Mouse (Mus musculus) intestine, embryonic 16.5 days (tissue): ENCODE results near the gene Pcca. TPM values are rescaled to one million over a fixed set of nuclear protein-coding genes. Genes with fewer than 3 reads are reported as not detected.
"Not testable (repeated sequence)": the region's sequence is repeated elsewhere in the genome, so short reads cannot be mapped to it uniquely, and the experiment has no call there.

ENCODE experiments used
- ATAC-seq: fragments of 200-750 bp; cut with Nextera tagmentation; 2 replicates; pipeline ENCODE4 v1.8.0; 2017; ENCODE audit warnings: moderate TSS enrichment, moderate library complexity
- H3K27ac ChIP-seq: fragments of 300-500 bp; sonication (generic); 2 replicates; pipeline ENCODE4 v1.5.1; 2014; ENCODE audit warnings: mild to moderate bottlenecking, low read length
- H3K27me3 ChIP-seq: fragments of 300-500 bp; sonication (generic); replicated peaks from 2 replicates; pipeline ENCODE4 v1.6.1; 2014; ENCODE audit warnings: low read length, control low read depth, mixed read lengths; ENCODE audit not compliant: control insufficient read depth, insufficient read depth
- H3K36me3 ChIP-seq: fragments of 300-500 bp; sonication (generic); 2 replicates; pipeline ENCODE4 v1.6.1; 2014; ENCODE audit warnings: low read length, control low read depth; ENCODE audit not compliant: control insufficient read depth, insufficient read depth
- H3K4me1 ChIP-seq: fragments of 300-500 bp; sonication (generic); 2 replicates; pipeline ENCODE4 v1.6.1; 2014; ENCODE audit warnings: low read length, control low read depth, mixed read lengths; ENCODE audit not compliant: control insufficient read depth, insufficient read depth
- H3K4me2 ChIP-seq: fragments of 300-500 bp; sonication (generic); 2 replicates; pipeline ENCODE4 v1.6.1; 2014; ENCODE audit warnings: low read depth, low read length, control low read depth
- H3K4me3 ChIP-seq: fragments of 300-500 bp; sonication (generic); 2 replicates; pipeline ENCODE4 v1.5.1; 2014; ENCODE audit warnings: mild to moderate bottlenecking, low read length
- H3K9ac ChIP-seq: fragments of 300-500 bp; sonication (generic); 2 replicates; pipeline ENCODE4 v1.6.1; 2014; ENCODE audit warnings: low read depth, low read length
- H3K9me3 ChIP-seq: fragments of 300-500 bp; sonication (generic); 2 replicates; pipeline ENCODE4 v1.6.1; 2016; ENCODE audit warnings: low read length, control low read depth; ENCODE audit not compliant: control insufficient read depth
- WGBS: fragments of 180-500 bp; shearing (Covaris S2); extraction: QIAGEN DNeasy Blood & Tissue Kit; methylation state at CpG from one replicate; pipeline ENCODE4 v1.1.7; 2014; 5-methylcytosine and 5-hydroxymethylcytosine counted together
- polyA plus RNA-seq: library from polyadenylated mRNA; unstranded; fragments of >200 nt; fragmentation: Nextera tagmentation; extraction: Ambion mirVana; gene quantifications from 2 replicates; pipeline ENCODE4 v1.2.1, GENCODE M21; 2015

The Pcca gene
- polyA plus RNA-seq, 1 experiment from 2014 or later, result 17.3 TPM

GRCm38 (mm10) chr14:122548905-122549304, 14.8 kb downstream of the Pcca start:
- Histone ChIP-seq H3K9ac (no peak overlapping the region), H3K4me2 (no peak overlapping the region), H3K4me3 (no peak overlapping the region), H3K4me1 (no peaks in the 10 kb centered on the region), H3K9me3 (no peaks in the 10 kb centered on the region), H3K27me3 (no peaks in the 10 kb centered on the region), H3K27ac (no peak overlapping the region), H3K36me3 (no peaks in the 10 kb centered on the region)
- 70% methylated on average over 1 of the region's 1 CpGs for WGBS
- ATAC-seq, result no peak

DNA sequence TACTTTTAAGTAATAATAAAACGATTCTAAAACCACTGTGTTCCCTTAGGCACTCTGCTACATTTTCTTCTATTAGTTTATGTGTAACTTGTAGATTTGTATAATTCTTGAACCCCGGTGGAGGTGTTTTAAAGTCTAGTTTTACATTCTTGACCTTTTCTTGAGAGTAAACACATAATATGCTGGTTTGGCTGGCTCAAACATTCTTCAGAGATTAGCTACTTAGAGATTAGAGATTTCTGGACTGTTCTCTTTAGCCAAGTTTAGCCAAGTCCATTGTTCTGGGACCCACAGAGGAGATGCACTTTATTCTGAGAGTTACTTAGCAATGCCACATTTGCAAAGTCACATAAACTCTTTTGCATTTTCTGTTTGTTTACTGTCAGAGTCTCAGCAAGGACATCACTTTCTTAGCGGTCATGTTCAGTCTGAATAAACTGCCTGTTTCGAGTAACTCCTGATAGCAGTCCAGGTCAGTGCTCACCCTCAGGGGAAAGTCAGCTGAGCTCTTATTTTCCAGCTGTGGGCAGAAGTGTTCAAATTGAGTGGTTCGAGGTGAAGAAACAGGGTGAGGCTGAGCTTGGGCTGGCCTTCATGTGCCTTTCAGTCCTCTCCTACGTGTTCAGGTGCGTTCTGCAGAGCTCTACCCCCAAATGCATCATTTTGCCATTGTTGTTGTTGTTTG, 18.8 kb downstream of the Pcca start:
- Histone ChIP-seq H3K4me1 (no peaks in the 10 kb centered on the region), H3K9me3 (no peaks in the 10 kb centered on the region), H3K27me3 (no peaks in the 10 kb centered on the region), H3K36me3 (no peaks in the 10 kb centered on the region), H3K27ac (no peak overlapping the region), H3K9ac (no peak overlapping the region), H3K4me3 (no peak overlapping the region), H3K4me2 (no peak overlapping the region)
- no peak for ATAC-seq
- 63% methylated on average over 7 of the region's 7 CpGs for WGBS

DNA sequence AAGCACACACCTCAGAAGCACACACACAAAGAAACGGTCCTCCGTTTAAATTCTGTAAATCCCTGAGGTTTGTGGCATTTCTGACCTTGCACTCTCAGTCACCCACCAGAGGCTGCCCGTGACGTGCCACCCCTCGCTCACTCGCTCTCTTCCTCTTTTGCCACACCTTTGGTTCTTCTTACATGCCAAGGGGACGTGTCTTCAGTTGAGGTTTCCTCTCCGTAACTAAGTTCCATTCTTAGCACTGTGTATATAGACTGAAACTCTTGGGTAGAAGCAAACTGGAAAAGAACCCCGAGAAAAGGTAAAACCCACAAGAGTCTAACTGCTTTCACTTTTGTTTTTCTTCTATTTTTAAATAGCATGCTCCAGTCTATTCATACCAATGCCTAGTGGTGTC, 23.2 kb downstream of the Pcca start:
- Histone ChIP-seq H3K4me2 (no peak overlapping the region), H3K9me3 (no peaks in the 10 kb centered on the region), H3K4me3 (no peak overlapping the region), H3K36me3 (no peaks in the 10 kb centered on the region), H3K9ac (no peak overlapping the region), H3K27me3 (no peaks in the 10 kb centered on the region), H3K4me1 (no peaks in the 10 kb centered on the region), H3K27ac (no peak overlapping the region)
- ATAC-seq, result no peak
- whole genome bisulfite sequencing, result 90% methylated on average over 9 of the region's 9 CpGs

- H3K36me3 ChIP-seq, H3K4me2 ChIP-seq, ATAC-seq, H3K27me3 ChIP-seq, H3K9ac ChIP-seq, H3K4me1 ChIP-seq, H3K4me3 ChIP-seq, H3K9me3 ChIP-seq, H3K27ac ChIP-seq: not testable (repeated sequence)
- 83% methylated on average over 1 of the region's 1 CpGs for WGBS
These were observed 26.8 kb downstream of the Pcca start for GRCm38 (mm10) chr14:122560893-122561452.

- Histone ChIP-seq H3K9me3 (no peaks in the 10 kb centered on the region), H3K9ac (no peak overlapping the region), H3K36me3 (no peaks in the 10 kb centered on the region), H3K27me3 (no peaks in the 10 kb centered on the region), H3K4me3 (no peak overlapping the region), H3K4me2 (no peak overlapping the region), H3K27ac (no peak overlapping the region), H3K4me1 (no peaks in the 10 kb centered on the region)
- no peak for ATAC-seq
- WGBS, result 83% methylated on average over 9 of the region's 9 CpGs
These were observed 36.7 kb downstream of the Pcca start for GRCm38 (mm10) chr14:122570862-122571261.

- no peaks in the 10 kb centered on the region for H3K27me3 ChIP-seq
- H3K36me3 ChIP-seq, result no peaks in the 10 kb centered on the region
- H3K9ac ChIP-seq, result no peak overlapping the region
- H3K27ac ChIP-seq, result no peak overlapping the region
- no peaks in the 10 kb centered on the region for H3K9me3 ChIP-seq
- no peak for ATAC-seq
- H3K4me1 ChIP-seq, result no peaks in the 10 kb centered on the region
- 93% methylated on average over 7 of the region's 7 CpGs for WGBS
- H3K4me3 ChIP-seq, result no peak overlapping the region
- H3K4me2 ChIP-seq, result no peak overlapping the region
These were observed 40.1 kb downstream of the Pcca start for GRCm38 (mm10) chr14:122574064-122574751.

DNA sequence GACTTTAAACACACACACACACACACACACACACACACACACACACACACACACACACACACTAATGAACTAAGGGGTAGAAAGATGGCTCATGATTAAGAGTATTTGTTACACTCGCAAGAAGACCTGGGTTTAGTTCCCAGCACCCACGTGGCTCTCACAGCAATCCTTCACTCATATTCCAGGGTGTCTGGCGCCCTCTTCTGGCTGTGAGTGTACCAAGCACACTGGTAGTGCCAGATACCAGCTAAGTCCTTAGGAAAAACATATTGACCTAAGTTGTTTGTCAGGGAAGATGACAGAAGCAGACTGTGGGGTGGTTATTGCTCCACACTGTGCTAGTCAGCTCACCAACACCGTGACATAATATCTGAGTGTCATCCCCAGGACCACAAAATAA, 43.7 kb downstream of the Pcca start:
- ATAC-seq, result no peak
- H3K36me3 ChIP-seq, result no peaks in the 10 kb centered on the region

GRCm38 (mm10) chr14:122582057-122582456, 47.9 kb downstream of the Pcca start:
- no peak for ATAC-seq
- Histone ChIP-seq H3K9ac (no peak overlapping the region), H3K36me3 (no peaks in the 10 kb centered on the region), H3K4me1 (no peaks in the 10 kb centered on the region; the same call in 1 of the 2 replicates), H3K27ac (no peak overlapping the region), H3K4me3 (no peak overlapping the region), H3K4me2 (no peak overlapping the region), H3K9me3 (no peaks in the 10 kb centered on the region), H3K27me3 (no peaks in the 10 kb centered on the region)
- WGBS, result 78% methylated on average over 4 of the region's 4 CpGs

More for the DNA sequence above, 43.7 kb downstream of the Pcca start:
- H3K27me3 ChIP-seq, result no peaks in the 10 kb centered on the region
- no peaks in the 10 kb centered on the region for H3K9me3 ChIP-seq
- no peak overlapping the region for H3K4me2 ChIP-seq
- WGBS, result 80% methylated on average over 4 of the region's 4 CpGs
- H3K9ac ChIP-seq, result no peak overlapping the region
- no peak overlapping the region for H3K27ac ChIP-seq
- H3K4me3 ChIP-seq, result no peak overlapping the region
- no peaks in the 10 kb centered on the region; the same call in 1 of the 2 replicates for H3K4me1 ChIP-seq

DNA sequence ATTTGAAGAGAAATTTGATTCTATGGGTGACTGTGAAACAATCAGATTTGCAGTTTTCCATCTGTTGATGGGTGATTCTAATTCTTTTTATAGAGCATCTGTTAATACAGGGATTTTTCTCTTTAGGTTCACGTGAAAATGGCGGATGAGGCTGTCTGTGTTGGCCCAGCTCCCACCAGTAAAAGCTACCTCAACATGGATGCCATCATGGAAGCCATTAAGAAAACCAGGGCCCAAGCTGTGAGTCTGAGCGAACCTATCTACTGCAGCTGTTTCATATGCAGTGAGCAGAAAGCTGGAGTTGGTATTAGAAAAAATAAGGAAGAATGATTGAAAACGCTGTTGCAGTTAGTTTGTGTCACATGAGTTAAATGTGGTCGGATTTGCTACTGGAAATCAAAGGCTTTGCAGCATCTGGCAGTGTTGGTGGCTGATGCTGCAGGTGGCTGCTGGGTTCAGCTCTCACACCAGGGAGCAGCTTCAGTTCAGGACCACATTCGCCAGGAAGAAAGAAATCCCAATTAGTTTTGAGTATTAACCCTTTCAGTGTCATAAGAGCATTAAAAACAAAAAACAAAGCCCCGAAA, 48.5 kb downstream of the Pcca start:
- Histone ChIP-seq H3K27me3 (no peaks in the 10 kb centered on the region), H3K36me3 (no peaks in the 10 kb centered on the region), H3K9me3 (no peaks in the 10 kb centered on the region), H3K4me2 (no peak overlapping the region), H3K27ac (no peak overlapping the region), H3K4me1 (no peaks in the 10 kb centered on the region; the same call in 1 of the 2 replicates), H3K4me3 (no peak overlapping the region), H3K9ac (no peak overlapping the region)
- no peak for ATAC-seq
- 75% methylated on average over 7 of the region's 7 CpGs for WGBS
